Mouse (Mus musculus) monocyte, adult 5-6 weeks (primary cell): ENCODE results near the gene Spata2. TPM values are rescaled to one million over a fixed set of nuclear protein-coding genes. Genes with fewer than 3 reads are reported as not detected.

Experiments
- ATAC-seq: fragments of 153-309, 156-312 bp; replicated peaks from 2 replicates; pipeline ENCODE4 v1.8.0; 2017; ENCODE audit warnings: mild to moderate bottlenecking; ENCODE audit not compliant: low TSS enrichment, insufficient number of reproducible peaks, severe bottlenecking, poor library complexity, low FRiP score
- total RNA-seq: library from RNA; stranded (forward); fragments of 200-1000, 200-491, 200-594 nt; gene quantifications from 3 replicates; pipeline ENCODE4 v1.2.3, GENCODE M21; 2017

The Spata2 gene
- total RNA-seq, 1 experiment from 2014 or later: 7.3 TPM

GRCm38 (mm10) chr2:167459071-167459865 is 33.4 kb downstream of the Spata2 start:
- no peak for ATAC-seq

- ATAC-seq: no peak
Measured at GRCm38 (mm10) chr2:167458548-167458947, 34.1 kb downstream of the Spata2 start.

- no peak for ATAC-seq
Measured at GRCm38 (mm10) chr2:167457213-167457612, 35.5 kb downstream of the Spata2 start.

- ATAC-seq: no peak
Measured at GRCm38 (mm10) chr2:167456361-167457020, 36.2 kb downstream of the Spata2 start.

- no peak for ATAC-seq
Measured at GRCm38 (mm10) chr2:167453814-167454213, 38.9 kb downstream of the Spata2 start.

GRCm38 (mm10) chr2:167450647-167451046 is 42.0 kb downstream of the Spata2 start:
- ATAC-seq: no peak

GRCm38 (mm10) chr2:167449331-167450275 is 43.1 kb downstream of the Spata2 start:
- no peak for ATAC-seq

- no peak for ATAC-seq
Measured at GRCm38 (mm10) chr2:167447629-167448028, 45.1 kb downstream of the Spata2 start.

- no peak for ATAC-seq
Measured at GRCm38 (mm10) chr2:167447207-167447606, 45.5 kb downstream of the Spata2 start.

GRCm38 (mm10) chr2:167445911-167446780 is 46.5 kb downstream of the Spata2 start:
- ATAC-seq: no peak

- ATAC-seq: no peak
Measured at GRCm38 (mm10) chr2:167443411-167444193, 49.1 kb downstream of the Spata2 start.

GRCm38 (mm10) chr2:167439422-167439821 is 53.3 kb downstream of the Spata2 start:
- ATAC-seq: no peak

- ATAC-seq: no peak
Measured at GRCm38 (mm10) chr2:167436371-167436770, 56.3 kb downstream of the Spata2 start.

- no peak for ATAC-seq
Measured at GRCm38 (mm10) chr2:167435631-167436030, 57.1 kb downstream of the Spata2 start.

GRCm38 (mm10) chr2:167434570-167434969 is 58.1 kb downstream of the Spata2 start:
- ATAC-seq: no peak

GRCm38 (mm10) chr2:167431418-167431776 is 61.3 kb downstream of the Spata2 start:
- no peak for ATAC-seq
